Mouse (Mus musculus): ENCODE data around the gene Slc38a4.

DNA sequence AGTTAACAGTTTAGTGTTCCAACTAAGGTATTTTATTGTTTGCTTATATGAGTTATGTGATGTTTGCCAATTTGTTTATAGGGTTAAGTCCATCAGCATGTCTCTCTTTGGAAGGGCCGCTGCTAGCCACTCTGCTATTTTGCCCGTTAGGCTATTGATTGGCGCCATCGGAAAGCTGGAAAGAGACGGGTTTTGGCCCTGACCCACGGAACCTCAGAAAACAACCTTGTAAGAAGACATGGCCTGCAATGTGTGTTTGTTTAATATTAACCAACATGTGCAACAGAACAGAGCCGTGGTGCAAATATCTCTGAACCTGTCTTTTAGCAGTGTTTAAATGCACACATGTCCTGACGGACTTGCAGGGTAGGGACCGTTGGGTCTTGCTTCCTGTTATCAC is 14.6 kb downstream of the Slc38a4 start:
- TF ChIP-seq CTCF (IDR thresholded peaks at IDR 0.05; ENCODE audit: low read depth), result no peak
- TF ChIP-seq EP300 (IDR thresholded peaks at IDR 0.05; ENCODE audit: low read depth), result no peak

All from heart, postnatal 0 days (tissue).